In the genomic region with DNA sequence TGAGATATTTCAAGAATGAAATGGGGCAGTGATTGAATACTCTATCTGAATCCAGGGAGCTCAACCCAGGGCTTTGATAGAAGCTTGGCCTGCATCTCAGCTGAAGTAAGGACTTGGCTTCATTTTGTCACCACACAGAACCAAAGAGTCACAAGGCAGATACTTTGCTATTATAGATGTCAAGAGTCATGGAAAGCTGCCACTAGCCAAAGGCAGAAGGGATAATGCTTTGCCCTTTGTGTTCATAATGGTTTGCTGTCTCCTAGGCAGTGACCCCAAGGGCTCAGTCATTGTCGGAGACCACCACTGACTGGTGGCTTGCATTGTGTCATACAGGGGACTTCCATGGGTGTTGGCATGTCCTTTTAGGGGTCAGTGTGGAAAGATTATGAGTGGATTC, we compare ENCODE assay signal across 22 mouse cellular contexts. TPM values are rescaled to one million over a fixed set of nuclear protein-coding genes. Genes with fewer than 3 reads are reported as not detected.
A peak's percentile ranks its signal among the peaks of the same experiment; 100 is the strongest.
DNase-seq lines count a peak whose midpoint lies in the region; ATAC-seq and TF ChIP-seq lines count a peak whose summit lies in the region.
"Had no signal": no experiment of that assay in that cellular context is flagged by ENCODE, and none has a peak within 500 bp of the region (broad histone marks: within the 10 kb centered on the region; RNA-seq: fewer than 3 reads in every experiment).

No protein-coding gene starts in this region.

- 66% methylated on average over 1 of the region's 1 CpGs for WGBS in lung, embryonic 15.5 days

- peak overlapping the region; percentile 13; the same call in 1 of the 2 replicates for H3K27ac ChIP-seq in gastrocnemius, adult 2 months
- H3K27ac ChIP-seq in lung, embryonic 15.5 days = peak overlapping the region; percentile 31; the same call in 1 of the 2 replicates
- H3K27ac ChIP-seq: embryonic facial prominence, embryonic 12.5 days; forebrain, embryonic 12.5 days; limb, embryonic 12.5 days; liver, embryonic 14.5 days; midbrain, embryonic 12.5 days; neural tube, embryonic 15.5 days had no signal

- intact Hi-C loops in gastrocnemius, adult 2 months (cut with DNase I) = no loop called here
- intact Hi-C loops in heart, postnatal 10 days (cut with DNase I) = no loop called here

- no peaks in the 10 kb centered on the region for H3K36me3 ChIP-seq in lung, embryonic 15.5 days
- H3K36me3 ChIP-seq: embryonic facial prominence, embryonic 12.5 days; forebrain, embryonic 12.5 days; limb, embryonic 12.5 days; midbrain, embryonic 12.5 days; neural tube, embryonic 15.5 days had no signal

- H3K9ac ChIP-seq in lung, embryonic 15.5 days = no peak overlapping the region
- H3K9ac ChIP-seq: embryonic facial prominence, embryonic 12.5 days; forebrain, embryonic 12.5 days; hindbrain, embryonic 13.5 days; limb, embryonic 12.5 days; liver, embryonic 14.5 days; midbrain, embryonic 12.5 days; neural tube, embryonic 15.5 days had no signal

- H3K4me3 ChIP-seq in gastrocnemius, adult 2 months = no peak overlapping the region
- no peak overlapping the region for H3K4me3 ChIP-seq in lung, embryonic 15.5 days
- H3K4me3 ChIP-seq: embryonic facial prominence, embryonic 12.5 days; forebrain, embryonic 12.5 days; hindbrain, embryonic 13.5 days; limb, embryonic 12.5 days; midbrain, embryonic 12.5 days; neural tube, embryonic 15.5 days had no signal

- no peak for DNase-seq in gastrocnemius, adult 2 months
- no peak for DNase-seq in gastrocnemius, postnatal 10 days
- DNase-seq in heart, postnatal 10 days = peak; percentile 42 to 62
- no peak for DNase-seq in heart, postnatal 4 days
- DNase-seq in lung, postnatal 25 days (ENCODE audit: low spot score) = no peak
- DNase-seq in fat pad, adult 2 months (ENCODE audit: extremely low read depth, low read depth, low spot score) = peak; percentile 68
- DNase-seq in layer of hippocampus, adult 8-10 months (ENCODE audit: low spot score in 2 of 2) = no peak
- DNase-seq: adrenal gland, postnatal 10 days; kidney, adult 8-10 months; kidney, postnatal 14 days; right cerebral cortex, adult 18-20 months; thymus, adult 2 months; thymus, postnatal 4 days had no signal

- H3K4me1 ChIP-seq in lung, embryonic 15.5 days = peaks cover 36% of the 10 kb centered on the region

- H3K4me2 ChIP-seq in lung, embryonic 15.5 days = no peak overlapping the region
- H3K4me2 ChIP-seq: embryonic facial prominence, embryonic 12.5 days; forebrain, embryonic 12.5 days; hindbrain, embryonic 13.5 days; limb, embryonic 12.5 days; midbrain, embryonic 12.5 days; neural tube, embryonic 15.5 days had no signal

- TF ChIP-seq CTCF in gastrocnemius, adult 2 months (IDR thresholded peaks at IDR 0.05) = no peak

- no peaks in the 10 kb centered on the region for H3K9me3 ChIP-seq in lung, embryonic 15.5 days
- H3K9me3 ChIP-seq: embryonic facial prominence, embryonic 12.5 days; forebrain, embryonic 12.5 days; hindbrain, embryonic 13.5 days; limb, embryonic 12.5 days; midbrain, embryonic 12.5 days; neural tube, embryonic 15.5 days had no signal

- ATAC-seq in lung, embryonic 15.5 days (ENCODE audit: borderline replicate concordance, extremely low read depth, low FRiP score, low TSS enrichment) = no peak
- ATAC-seq: activated CD4-positive, CD25-positive, alpha-beta regulatory T cell, adult 4 months had no signal

- no peaks in the 10 kb centered on the region for H3K27me3 ChIP-seq in lung, embryonic 15.5 days
- H3K27me3 ChIP-seq: embryonic facial prominence, embryonic 12.5 days; forebrain, embryonic 12.5 days; hindbrain, embryonic 13.5 days; limb, embryonic 12.5 days; midbrain, embryonic 12.5 days; neural tube, embryonic 15.5 days had no signal

RNA-seq across cellular contexts. Expression of a gene that starts 57.9 kb away (rescaled TPM):
- total RNA-seq in gastrocnemius, adult 2 months (2021) = 1 to 10 TPM; 5.4 to 5.8 TPM
- total RNA-seq in gastrocnemius, postnatal 10 days (2021) = 10 to 100 TPM; 25.1 to 29.6 TPM
- 10 to 100 TPM; 25.4 to 25.9 TPM for total RNA-seq in heart, postnatal 10 days (2021)
- total RNA-seq in heart, postnatal 4 days (2021) = 10 to 100 TPM; 15.9 to 22.7 TPM
- 26.2 and 32.7 TPM in 2 replicates for polyA plus RNA-seq in lung, embryonic 15.5 days (2015; fragmentation: Nextera tagmentation; extraction: Ambion mirVana)
- total RNA-seq in layer of hippocampus, adult 8-10 months (2022) = 100 to 1,000 TPM in 3 of 4 experiments, 10 to 100 TPM in 1; 96.3 to 132 (median 118) TPM

Comparison
In these comparisons a context has a peak if more than half of its experiments do, and no peak if none do; other contexts are left out.
1. DNase-seq: peak in heart, postnatal 10 days (2 of 2) and fat pad, adult 2 months (single experiment); none in gastrocnemius, adult 2 months (single experiment), gastrocnemius, postnatal 10 days (single experiment), heart, postnatal 4 days (single experiment), lung, postnatal 25 days (single experiment) and layer of hippocampus, adult 8-10 months (0 of 2).